Mouse (Mus musculus) heart, embryonic 15.5 days (tissue): ENCODE data around the gene Ccdc137. TPM values are rescaled to one million over a fixed set of nuclear protein-coding genes. Genes with fewer than 3 reads are reported as not detected.

Experiments used
- ATAC-seq: fragments of 200-750 bp; cut with Nextera tagmentation; replicated peaks from 2 replicates; pipeline ENCODE4 v1.8.0; 2017; ENCODE audit warnings: low read depth, moderate TSS enrichment; ENCODE audit not compliant: insufficient number of reproducible peaks, insufficient read depth, low FRiP score
- H3K27ac ChIP-seq: fragments of 300-500 bp; sonication (generic); 2 replicates; pipeline ENCODE4 v1.5.1; 2015; ENCODE audit warnings: mild to moderate bottlenecking, inconsistent platforms
- H3K27me3 ChIP-seq: fragments of 300-500 bp; sonication (generic); 2 replicates; pipeline ENCODE4 v1.6.1; 2015; ENCODE audit warnings: inconsistent platforms
- H3K36me3 ChIP-seq: fragments of 300-500 bp; sonication (generic); 2 replicates; pipeline ENCODE4 v1.6.1; 2015; ENCODE audit warnings: mild to moderate bottlenecking, inconsistent platforms
- H3K4me1 ChIP-seq: fragments of 300-500 bp; sonication (generic); replicated peaks from 2 replicates; pipeline ENCODE4 v1.6.1; 2015; ENCODE audit warnings: inconsistent platforms
- H3K4me2 ChIP-seq: fragments of 300-500 bp; sonication (generic); 2 replicates; pipeline ENCODE4 v1.6.1; 2015; ENCODE audit warnings: inconsistent platforms, mild to moderate bottlenecking, moderate library complexity
- H3K4me3 ChIP-seq: fragments of 300-500 bp; sonication (generic); 2 replicates; pipeline ENCODE4 v1.5.1; 2015; ENCODE audit warnings: mild to moderate bottlenecking, inconsistent platforms
- H3K9ac ChIP-seq: fragments of 300-500 bp; sonication (generic); 2 replicates; pipeline ENCODE4 v1.6.1; 2015; ENCODE audit warnings: mild to moderate bottlenecking, inconsistent platforms
- H3K9me3 ChIP-seq: fragments of 300-500 bp; sonication (generic); replicated peaks from 2 replicates; pipeline ENCODE4 v1.6.1; 2016; ENCODE audit warnings: inconsistent platforms
- WGBS: fragments of 180-500 bp; shearing (Covaris S2); methylation state at CpG from one replicate; pipeline ENCODE4 v1.1.7; 2015; ENCODE audit warnings: mixed read lengths; 5-methylcytosine and 5-hydroxymethylcytosine counted together
- polyA plus RNA-seq: library from polyadenylated mRNA; unstranded; fragments of >200 nt; fragmentation: Nextera tagmentation; extraction: Ambion mirVana; gene quantifications from 2 replicates; pipeline ENCODE4 v1.2.1, GENCODE M21; 2015

Ccdc137 gene
- polyA plus RNA-seq, 1 experiment from 2014 or later: 22.1 TPM

GRCm38 (mm10) chr11:120490291-120491046 is 32.6 kb downstream of the Ccdc137 start:
- H3K4me1 ChIP-seq: peaks cover 43% of the 10 kb centered on the region
- H3K9me3 ChIP-seq: no peaks in the 10 kb centered on the region
- peak overlapping the region; percentile 97 for H3K4me2 ChIP-seq
- 32% methylated on average over 4 of the region's 4 CpGs for WGBS
- no peaks in the 10 kb centered on the region for H3K27me3 ChIP-seq
- ATAC-seq: no peak
- H3K27ac ChIP-seq: no peak overlapping the region; the same call in 1 of the 2 replicates
- no peak overlapping the region for H3K9ac ChIP-seq
- H3K36me3 ChIP-seq: peaks cover 49% of the 10 kb centered on the region
- no peak overlapping the region for H3K4me3 ChIP-seq

- peak within 1 kb of the TSS; percentile 78 for H3K4me3 ChIP-seq
- no peaks in the 10 kb centered on the region for H3K9me3 ChIP-seq
- H3K27ac ChIP-seq: peak within 1 kb of the TSS; percentile 85
- H3K4me1 ChIP-seq: peaks cover 37% of the 10 kb centered on the region
- H3K9ac ChIP-seq: peak within 1 kb of the TSS; percentile 89
- peaks cover 48% of the 10 kb centered on the region for H3K36me3 ChIP-seq
- ATAC-seq: peak; percentile 84
- peak within 1 kb of the TSS; percentile 97 for H3K4me2 ChIP-seq
- WGBS: under 1% methylated on average over 35 of the region's 35 CpGs
- no peaks in the 10 kb centered on the region for H3K27me3 ChIP-seq
Measured at GRCm38 (mm10) chr11:120491317-120492023, 33.6 kb downstream of the Ccdc137 start, which contains the start of gene Slc25a10. TSS of gene Slc25a10 (plus strand) at chr11:120491840.

GRCm38 (mm10) chr11:120492024-120492877 is 34.3 kb downstream of the Ccdc137 start:
- peak; percentile 54 for ATAC-seq
- Histone ChIP-seq H3K27ac (peak overlapping the region; percentile 85), H3K36me3 (peaks cover 47% of the 10 kb centered on the region), H3K4me2 (peak overlapping the region; percentile 97), H3K4me3 (peak overlapping the region; percentile 78), H3K9me3 (no peaks in the 10 kb centered on the region), H3K9ac (peak overlapping the region; percentile 89), H3K27me3 (no peaks in the 10 kb centered on the region), H3K4me1 (peaks cover 37% of the 10 kb centered on the region)
- under 1% methylated on average over 48 of the region's 48 CpGs for WGBS

- Histone ChIP-seq H3K36me3 (peaks cover 47% of the 10 kb centered on the region), H3K4me1 (peaks cover 37% of the 10 kb centered on the region), H3K9ac (peak overlapping the region; percentile 89), H3K27ac (peak overlapping the region; percentile 85), H3K27me3 (no peaks in the 10 kb centered on the region), H3K9me3 (no peaks in the 10 kb centered on the region), H3K4me3 (peak overlapping the region; percentile 78), H3K4me2 (peak overlapping the region; percentile 97)
- WGBS: 30% methylated on average over 3 of the region's 3 CpGs
- no peak for ATAC-seq
Measured at GRCm38 (mm10) chr11:120492878-120493203, 34.9 kb downstream of the Ccdc137 start.

GRCm38 (mm10) chr11:120493351-120493750 is 35.4 kb downstream of the Ccdc137 start:
- Histone ChIP-seq H3K27ac (peak overlapping the region; percentile 85), H3K4me2 (peak overlapping the region; percentile 97), H3K4me1 (peaks cover 37% of the 10 kb centered on the region), H3K36me3 (peaks cover 47% of the 10 kb centered on the region), H3K9ac (peak overlapping the region; percentile 89; the same call in 1 of the 2 replicates), H3K27me3 (no peaks in the 10 kb centered on the region), H3K9me3 (no peaks in the 10 kb centered on the region), H3K4me3 (peak overlapping the region; percentile 78)
- ATAC-seq: no peak
- WGBS: 61% methylated on average over 3 of the region's 3 CpGs

GRCm38 (mm10) chr11:120493911-120494310 is 36.0 kb downstream of the Ccdc137 start:
- no peaks in the 10 kb centered on the region for H3K9me3 ChIP-seq
- peaks cover 47% of the 10 kb centered on the region for H3K36me3 ChIP-seq
- H3K9ac ChIP-seq: no peak overlapping the region
- no peak overlapping the region for H3K27ac ChIP-seq
- H3K4me2 ChIP-seq: no peak overlapping the region
- H3K4me1 ChIP-seq: peaks cover 32% of the 10 kb centered on the region
- no peak overlapping the region for H3K4me3 ChIP-seq
- ATAC-seq: no peak
- no peaks in the 10 kb centered on the region for H3K27me3 ChIP-seq
- WGBS: 79% methylated on average over 3 of the region's 3 CpGs

GRCm38 (mm10) chr11:120497436-120497835 is 39.5 kb downstream of the Ccdc137 start:
- H3K9me3 ChIP-seq: no peaks in the 10 kb centered on the region
- H3K36me3 ChIP-seq: peaks cover 46% of the 10 kb centered on the region
- H3K27me3 ChIP-seq: no peaks in the 10 kb centered on the region
- peaks cover 18% of the 10 kb centered on the region for H3K4me1 ChIP-seq
- WGBS: 91% methylated on average over 3 of the region's 3 CpGs
- no peak overlapping the region for H3K4me2 ChIP-seq
- no peak overlapping the region for H3K9ac ChIP-seq
- no peak for ATAC-seq
- H3K4me3 ChIP-seq: no peak overlapping the region
- no peak overlapping the region for H3K27ac ChIP-seq

- H3K4me2 ChIP-seq: no peak overlapping the region
- H3K36me3 ChIP-seq: peaks cover 46% of the 10 kb centered on the region
- no peak overlapping the region for H3K4me3 ChIP-seq
- WGBS: 90% methylated on average over 12 of the region's 12 CpGs
- ATAC-seq: no peak
- H3K4me1 ChIP-seq: peaks cover 11% of the 10 kb centered on the region
- H3K9ac ChIP-seq: no peak overlapping the region
- H3K27ac ChIP-seq: no peak overlapping the region
- 0 out of 2 replicates have a peak, but pooled peaks cover 4% of the 10 kb centered on the region for H3K27me3 ChIP-seq
- H3K9me3 ChIP-seq: no peaks in the 10 kb centered on the region
Measured at GRCm38 (mm10) chr11:120498226-120498625, 40.3 kb downstream of the Ccdc137 start.

GRCm38 (mm10) chr11:120498891-120499290 is 41.0 kb downstream of the Ccdc137 start:
- 78% methylated on average over 5 of the region's 5 CpGs for WGBS
- H3K9ac ChIP-seq: no peak overlapping the region
- no peak for ATAC-seq
- H3K27ac ChIP-seq: no peak overlapping the region
- H3K4me3 ChIP-seq: no peak overlapping the region
- H3K4me1 ChIP-seq: peaks cover 7% of the 10 kb centered on the region
- H3K36me3 ChIP-seq: peaks cover 46% of the 10 kb centered on the region
- no peaks in the 10 kb centered on the region for H3K9me3 ChIP-seq
- H3K27me3 ChIP-seq: 0 out of 2 replicates have a peak, but pooled peaks cover 4% of the 10 kb centered on the region
- no peak overlapping the region for H3K4me2 ChIP-seq

- ATAC-seq: no peak
- 78% methylated on average over 6 of the region's 6 CpGs for WGBS
- Histone ChIP-seq H3K9ac (no peak overlapping the region), H3K36me3 (peaks cover 39% of the 10 kb centered on the region), H3K27me3 (0 out of 2 replicates have a peak, but pooled peaks cover 4% of the 10 kb centered on the region), H3K4me1 (peaks cover 7% of the 10 kb centered on the region), H3K27ac (no peak overlapping the region), H3K9me3 (no peaks in the 10 kb centered on the region), H3K4me2 (no peak overlapping the region), H3K4me3 (no peak overlapping the region)
Measured at GRCm38 (mm10) chr11:120499894-120500293, 42.0 kb downstream of the Ccdc137 start.

- peaks cover 7% of the 10 kb centered on the region for H3K4me1 ChIP-seq
- H3K27me3 ChIP-seq: 0 out of 2 replicates have a peak, but pooled peaks cover 4% of the 10 kb centered on the region
- no peak overlapping the region for H3K4me3 ChIP-seq
- no peak for ATAC-seq
- peaks cover 35% of the 10 kb centered on the region for H3K36me3 ChIP-seq
- 4% methylated on average over 3 of the region's 3 CpGs for WGBS
- H3K9me3 ChIP-seq: no peaks in the 10 kb centered on the region
- no peak overlapping the region for H3K27ac ChIP-seq
- no peak overlapping the region for H3K9ac ChIP-seq
- no peak overlapping the region for H3K4me2 ChIP-seq
Measured at GRCm38 (mm10) chr11:120500357-120500756, 42.4 kb downstream of the Ccdc137 start.
